Mouse (Mus musculus) CH12.LX (cell line): ENCODE results near the gene Cacna2d4. TPM values are rescaled to one million over a fixed set of nuclear protein-coding genes. Genes with fewer than 3 reads are reported as not detected.

ENCODE experiments used
- DNase-seq: peaks from one replicate; pipeline ENCODE4 v3.0.0-alpha.2; 2013; ENCODE audit errors: extremely low read depth
- H3K27ac ChIP-seq: 2 replicates; pipeline ENCODE4 v1.5.1; 2012; ENCODE audit warnings: low read depth, mild to moderate bottlenecking, control low read depth, moderate library complexity; ENCODE audit not compliant: insufficient read depth
- H3K27me3 ChIP-seq: replicated peaks from 2 replicates; pipeline ENCODE3; 2012; ENCODE audit warnings: inconsistent platforms
- H3K36me3 ChIP-seq, 2 experiments: replicated peaks in 1 of 2; 2 replicates each; pipeline versions ENCODE3 to v1.6.1; 2012; ENCODE audit warnings: inconsistent platforms in 1 of 2, low read length in 1 of 2, mild to moderate bottlenecking in 1 of 2, mixed read lengths in 1 of 2, moderate library complexity in 1 of 2; ENCODE audit not compliant: control insufficient read depth in 1 of 2, insufficient read depth in 1 of 2
- H3K4me1 ChIP-seq, 2 experiments: 2 replicates each; pipeline ENCODE4 v1.6.1; 2012; ENCODE audit warnings: inconsistent platforms in 1 of 2, moderate library complexity in 1 of 2; ENCODE audit not compliant: insufficient read depth in 2 of 2, control insufficient read depth in 1 of 2
- H3K4me2 ChIP-seq: 2 replicates; pipeline ENCODE4 v1.6.1; 2012; ENCODE audit warnings: low read depth, mild to moderate bottlenecking, control low read depth; ENCODE audit not compliant: poor library complexity, insufficient read depth, severe bottlenecking
- H3K4me3 ChIP-seq, 3 experiments: fragments of 150-350 bp in 1 of 3; sonication (generic) in 1 of 3; replicated peaks in 1 of 3; 2 replicates each; pipeline versions ENCODE3 to v1.5.1; 2011 to 2012; ENCODE audit warnings: low read depth in 2 of 3, low read length in 2 of 3, mild to moderate bottlenecking in 2 of 3, moderate library complexity in 2 of 3, control low read depth in 1 of 3, improper control_type of control experiment in 1 of 3, inconsistent platforms in 1 of 3, mixed read lengths in 1 of 3; ENCODE audit not compliant: poor library complexity in 1 of 3
- H3K79me2 ChIP-seq: replicated peaks from 2 replicates; pipeline ENCODE4 v1.6.1; 2012; ENCODE audit warnings: mild to moderate bottlenecking, moderate library complexity; ENCODE audit not compliant: control insufficient read depth, poor library complexity, insufficient read depth, severe bottlenecking; ENCODE audit errors: extremely low read depth
- H3K9ac ChIP-seq: 2 replicates; pipeline ENCODE4 v1.6.1; 2012; ENCODE audit warnings: low read depth, mild to moderate bottlenecking, control low read depth, moderate library complexity; ENCODE audit not compliant: insufficient read depth
- H3K9me3 ChIP-seq: replicated peaks from 2 replicates; pipeline ENCODE3; 2012; ENCODE audit warnings: low read length, inconsistent platforms, mixed read lengths
- CHD1 ChIP-seq: IDR thresholded peaks from 2 replicates; pipeline ENCODE4 v1.6.1; 2012; ENCODE audit warnings: low read depth, low read length, improper control_type of control experiment, inconsistent platforms
- ELF1 ChIP-seq: IDR thresholded peaks from 2 replicates; pipeline ENCODE4 v1.6.1; 2014; ENCODE audit warnings: low read depth, mild to moderate bottlenecking, inconsistent platforms, low read length, improper control_type of control experiment
- EP300 ChIP-seq: IDR thresholded peaks from 2 replicates; pipeline ENCODE4 v1.6.1; 2011; ENCODE audit warnings: low read length, improper control_type of control experiment
- IRF4 ChIP-seq: IDR thresholded peaks from 2 replicates; pipeline ENCODE4 v1.6.1; 2014; ENCODE audit warnings: low read depth, mild to moderate bottlenecking, inconsistent platforms, low read length, improper control_type of control experiment
- MAFK ChIP-seq: IDR thresholded peaks from 2 replicates; pipeline ENCODE4 v1.6.1; 2011; ENCODE audit warnings: low read length, improper control_type of control experiment; ENCODE audit not compliant: insufficient replicate concordance
- MAX ChIP-seq: IDR thresholded peaks from 2 replicates; pipeline ENCODE4 v1.6.1; 2011; ENCODE audit warnings: low read length, improper control_type of control experiment
- MEF2A ChIP-seq: IDR thresholded peaks from 2 replicates; pipeline ENCODE4 v1.6.1; 2014; ENCODE audit warnings: low read depth, mild to moderate bottlenecking, inconsistent platforms, low read length, improper control_type of control experiment, borderline replicate concordance
- MXI1 ChIP-seq: IDR thresholded peaks from 2 replicates; pipeline ENCODE4 v1.6.1; 2011; ENCODE audit warnings: mild to moderate bottlenecking, low read depth, low read length, improper control_type of control experiment
- PAX5 ChIP-seq: IDR thresholded peaks from 2 replicates; pipeline ENCODE4 v1.6.1; 2012; ENCODE audit warnings: low read length, inconsistent platforms, mixed read lengths
- TBP ChIP-seq: conservative IDR thresholded peaks from 2 replicates; pipeline ENCODE4 v1.6.1; 2011; ENCODE audit warnings: low read depth, low read length, improper control_type of control experiment
- ZKSCAN1 ChIP-seq: IDR thresholded peaks from 2 replicates; pipeline ENCODE4 v1.6.1; 2012; ENCODE audit warnings: low read depth, inconsistent platforms, low read length, improper control_type of control experiment, borderline replicate concordance
- ZMIZ1 ChIP-seq: IDR thresholded peaks from 2 replicates; pipeline ENCODE4 v1.6.1; 2012; ENCODE audit warnings: low read depth, mild to moderate bottlenecking, inconsistent platforms, low read length, improper control_type of control experiment
- dilution Hi-C: fragments of 300-500 bp; cut with MboI; formaldehyde crosslinking; loops from 2 replicates; pipeline ENCODE4 v1.14.3; 2020; ENCODE audit warnings: low sequenced_read_pairs; ENCODE audit not compliant: extremely low pct_unique_long_range_greater_than_20kb, extremely low pct_ligation_motif_present
- in situ Hi-C: fragments of 300-500 bp; cut with MboI; formaldehyde crosslinking; loops from 3 replicates; pipeline ENCODE4 v1.14.3; 2019; ENCODE audit warnings: low sequenced_read_pairs, low pct_ligation_motif_present, low pct_unique_long_range_greater_than_20kb, mixed read lengths
- polyA plus RNA-seq: library from polyadenylated mRNA; unstranded; fragments of >175 nt; gene quantifications from 2 replicates; pipeline ENCODE4 v1.2.1, GENCODE M21; 2012; ENCODE audit warnings: low read depth; ENCODE audit not compliant: insufficient read length
- total RNA-seq, 2 experiments: library from RNA; depleted of rRNA; stranded (reverse); fragments of 300-350 nt in 1 of 2; fragments of >200 nt in 1 of 2; gene quantifications; 2 replicates each; pipeline ENCODE4 v1.2.3; 2012 to 2014

Cacna2d4 gene
- total and polyA plus RNA-seq, 3 experiments = 0.08 to 0.64 (median 0.44) TPM

DNA sequence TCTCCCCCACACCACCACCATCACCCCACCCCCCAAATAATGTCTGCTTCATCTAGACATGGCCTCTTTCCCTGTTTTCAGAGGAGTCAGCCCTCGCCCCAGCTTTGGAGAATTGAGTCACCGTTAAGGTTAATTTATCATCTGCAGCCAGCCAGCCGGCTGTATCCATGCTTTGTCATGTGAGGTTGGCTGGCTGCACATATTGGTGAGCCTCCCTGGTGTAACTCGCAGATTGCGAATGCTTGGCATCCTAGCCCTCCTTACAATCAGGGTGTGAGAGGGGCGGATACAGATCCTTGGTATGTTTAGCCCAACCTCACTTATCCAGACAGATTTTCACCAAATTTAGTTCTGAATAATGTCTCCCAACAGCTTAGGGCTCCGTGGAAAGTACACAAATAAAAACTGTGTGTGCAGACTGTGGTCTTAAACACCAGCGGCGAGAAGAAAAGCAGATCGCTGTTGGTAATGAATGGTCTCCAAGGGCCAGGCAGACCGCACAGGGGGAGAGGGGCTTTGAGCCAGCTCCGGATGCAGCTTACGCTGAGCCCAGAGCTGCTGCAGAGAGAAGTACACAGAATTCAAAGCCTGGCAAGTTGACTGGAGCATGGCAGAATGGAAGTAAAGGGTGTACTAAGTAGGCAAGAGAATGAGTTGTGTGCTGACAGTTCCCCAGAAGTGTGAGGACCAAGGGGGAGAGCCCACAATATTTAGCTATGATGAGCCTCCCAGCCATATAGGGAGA lies 11.7 kb upstream of the Cacna2d4 start:
- dilution Hi-C loops (no loop called here), in situ Hi-C loops (loop anchor here (5.0 kb wide), 2 partner anchors 123 to 203 kb away; no protein-coding TSS in a partner anchor)
- peaks cover 0 to 6% of the 10 kb centered on the region in 2 experiments; a peak in 1 of 4 replicates for H3K4me1 ChIP-seq
- no peak for DNase-seq
- H3K27ac ChIP-seq = no peak overlapping the region
- H3K9me3 ChIP-seq = no peaks in the 10 kb centered on the region
- no peak overlapping the region for H3K9ac ChIP-seq
- H3K36me3 ChIP-seq = peaks cover 0 to 5% of the 10 kb centered on the region in 2 experiments
- H3K79me2 ChIP-seq = no peaks in the 10 kb centered on the region
- no peak overlapping the region for H3K4me3 ChIP-seq
- no peak overlapping the region for H3K4me2 ChIP-seq
- TF ChIP-seq TBP (no peak), EP300 (no peak), ZMIZ1 (no peak), PAX5 (no peak), ZKSCAN1 (no peak), CHD1 (no peak)
- peaks cover 34% of the 10 kb centered on the region for H3K27me3 ChIP-seq

DNA sequence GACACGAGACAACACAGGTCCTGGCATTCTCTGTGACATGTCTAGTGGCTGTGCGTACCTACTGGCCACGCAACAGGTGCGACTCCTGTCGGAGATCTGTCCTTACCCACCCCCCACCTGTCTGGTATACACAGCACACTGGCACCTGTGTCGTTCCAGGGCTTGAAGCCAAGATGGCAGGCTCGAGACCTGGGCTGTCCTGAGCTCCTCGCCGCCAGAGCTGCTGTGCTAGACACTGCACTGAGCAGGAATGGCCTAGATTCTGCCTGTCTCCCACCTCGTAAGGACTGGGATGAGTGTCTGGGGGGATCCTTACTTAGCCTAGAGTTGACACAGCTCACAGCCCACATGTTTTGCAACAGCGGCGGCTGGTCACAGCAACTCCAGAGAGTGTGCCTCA lies 11.1 kb upstream of the Cacna2d4 start:
- no peak overlapping the region for H3K27ac ChIP-seq
- peaks cover 0 to 3% of the 10 kb centered on the region in 2 experiments for H3K36me3 ChIP-seq
- H3K4me1 ChIP-seq = peaks cover 0 to 6% of the 10 kb centered on the region in 2 experiments; a peak in 1 of 4 replicates
- no peaks in the 10 kb centered on the region for H3K79me2 ChIP-seq
- TF ChIP-seq MAX (no peak), MXI1 (no peak), MAFK (no peak), MEF2A (no peak), ELF1 (no peak)
- TF ChIP-seq, all 38 proteins: peak for 0
- no peaks in the 10 kb centered on the region for H3K9me3 ChIP-seq
- dilution Hi-C loops = no loop called here
- H3K4me3 ChIP-seq = no peak overlapping the region
- peaks cover 35% of the 10 kb centered on the region for H3K27me3 ChIP-seq
- no peak overlapping the region for H3K9ac ChIP-seq
- in situ Hi-C loops = loop anchor here (5.0 kb wide), 1 partner anchor 122 kb away; no protein-coding TSS in a partner anchor
- DNase-seq = no peak
- no peak overlapping the region for H3K4me2 ChIP-seq

DNA sequence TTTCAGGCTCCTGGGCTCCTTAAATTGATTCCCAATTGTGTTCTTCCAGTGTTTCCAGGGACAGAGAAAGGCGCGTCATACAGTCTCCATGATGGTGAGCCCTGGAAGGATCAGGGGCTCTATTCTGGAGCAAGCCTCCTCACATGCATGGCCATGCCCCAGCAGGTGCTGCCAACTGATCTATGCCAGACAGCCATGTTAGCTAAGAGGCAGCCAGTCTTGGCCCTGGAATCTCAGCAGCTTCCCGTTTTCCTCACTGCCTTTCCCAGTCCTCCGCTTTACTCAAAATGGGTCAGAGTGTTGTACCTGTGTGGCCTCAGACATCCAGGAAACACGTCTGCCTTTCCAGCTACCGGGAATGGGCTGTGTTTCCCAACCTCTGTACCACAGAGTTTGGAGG lies 10.6 kb upstream of the Cacna2d4 start:
- no peak overlapping the region for H3K4me2 ChIP-seq
- no peak overlapping the region for H3K4me3 ChIP-seq
- dilution Hi-C loops = no loop called here
- TF ChIP-seq IRF4 = no peak
- DNase-seq = no peak
- H3K9me3 ChIP-seq = no peaks in the 10 kb centered on the region
- H3K79me2 ChIP-seq = no peaks in the 10 kb centered on the region
- H3K36me3 ChIP-seq = peaks cover 0 to 3% of the 10 kb centered on the region in 2 experiments
- peaks cover 0 to 6% of the 10 kb centered on the region in 2 experiments; a peak in 1 of 4 replicates for H3K4me1 ChIP-seq
- in situ Hi-C loops = loop anchor here (5.0 kb wide), 1 partner anchor 122 kb away; no protein-coding TSS in a partner anchor
- no peak overlapping the region for H3K27ac ChIP-seq
- peaks cover 40% of the 10 kb centered on the region for H3K27me3 ChIP-seq
- no peak overlapping the region for H3K9ac ChIP-seq
